Mouse (Mus musculus) midbrain, embryonic 11.5 days (tissue): Measurements from ENCODE around the gene Gm867. TPM values are rescaled to one million over a fixed set of nuclear protein-coding genes. Genes with fewer than 3 reads are reported as not detected.

Experiments used
- ATAC-seq: fragments of 200-750 bp; cut with Nextera tagmentation; 2 replicates; pipeline ENCODE4 v1.8.0; 2017; ENCODE audit warnings: moderate TSS enrichment, moderate library complexity; ENCODE audit not compliant: low FRiP score
- DNase-seq: peaks from one replicate; pipeline ENCODE4 v3.0.0; 2015; ENCODE audit warnings: low spot score; ENCODE audit errors: missing footprints
- H3K27ac ChIP-seq: fragments of 300-500 bp; sonication (generic); 2 replicates; pipeline ENCODE4 v1.5.1; 2014; ENCODE audit warnings: low read depth, low read length
- H3K27me3 ChIP-seq: fragments of 300-500 bp; sonication (generic); 2 replicates; pipeline ENCODE4 v1.6.1; 2014; ENCODE audit warnings: mild to moderate bottlenecking, low read length, moderate library complexity, mixed read lengths; ENCODE audit not compliant: control insufficient read depth, insufficient read depth
- H3K36me3 ChIP-seq: fragments of 300-500 bp; sonication (generic); 2 replicates; pipeline ENCODE4 v1.6.1; 2014; ENCODE audit warnings: mild to moderate bottlenecking, low read length, moderate library complexity, mixed read lengths; ENCODE audit not compliant: control insufficient read depth, insufficient read depth
- H3K4me1 ChIP-seq: fragments of 300-500 bp; sonication (generic); 2 replicates; pipeline ENCODE4 v1.6.1; 2014; ENCODE audit warnings: low read length; ENCODE audit not compliant: control insufficient read depth, insufficient read depth
- H3K4me2 ChIP-seq: fragments of 300-500 bp; sonication (generic); 2 replicates; pipeline ENCODE4 v1.6.1; 2014; ENCODE audit warnings: mild to moderate bottlenecking, moderate library complexity
- H3K4me3 ChIP-seq: fragments of 300-500 bp; sonication (generic); 2 replicates; pipeline ENCODE4 v1.5.1; 2014; ENCODE audit warnings: low read depth, low read length
- H3K9ac ChIP-seq: fragments of 300-500 bp; sonication (generic); 2 replicates; pipeline ENCODE4 v1.6.1; 2014; ENCODE audit warnings: low read length
- H3K9me3 ChIP-seq: fragments of 300-500 bp; sonication (generic); 2 replicates; pipeline ENCODE4 v1.6.1; 2016; ENCODE audit warnings: low read length; ENCODE audit not compliant: control insufficient read depth
- WGBS: fragments of 180-500 bp; shearing (Covaris S2); extraction: QIAGEN DNeasy Blood & Tissue Kit; methylation state at CpG from one replicate; pipeline ENCODE4 v1.1.7; 2014; 5-methylcytosine and 5-hydroxymethylcytosine counted together
- polyA plus RNA-seq: library from polyadenylated mRNA; unstranded; fragments of >200 nt; fragmentation: Nextera tagmentation; extraction: Ambion mirVana; gene quantifications from 2 replicates; pipeline ENCODE4 v1.2.1, GENCODE M21; 2014

Gene Gm867
- polyA plus RNA-seq, 1 experiment from 2014 or later = 1.5 TPM

DNA sequence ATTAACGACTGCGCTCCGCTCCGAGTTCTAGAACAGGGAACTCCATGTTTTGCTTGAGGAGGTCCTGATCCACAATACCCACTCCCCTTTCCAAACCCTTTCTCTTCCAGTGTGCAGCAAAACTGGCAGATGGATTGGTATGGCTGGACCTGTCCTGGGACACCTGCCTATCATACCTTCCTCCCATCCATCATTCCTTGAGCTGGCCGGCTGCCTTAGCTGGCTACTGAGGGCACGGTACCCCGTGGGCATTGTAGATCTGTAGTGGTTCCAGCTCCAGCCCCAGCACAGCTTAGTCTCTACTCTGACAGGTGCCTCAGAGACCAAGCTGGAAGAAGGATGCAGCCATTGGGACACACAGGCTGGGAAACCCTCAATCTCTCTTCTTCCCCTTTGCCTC, 9.2 kb downstream of the Gm867 start:
- H3K9ac ChIP-seq = peak overlapping the region; percentile 3; the same call in 1 of the 2 replicates
- 22% methylated on average over 7 of the region's 7 CpGs for WGBS
- no peak for ATAC-seq
- no peak overlapping the region for H3K4me3 ChIP-seq
- no peaks in the 10 kb centered on the region for H3K9me3 ChIP-seq
- no peak overlapping the region for H3K27ac ChIP-seq
- no peak for DNase-seq
- peaks cover 39% of the 10 kb centered on the region for H3K27me3 ChIP-seq
- no peaks in the 10 kb centered on the region for H3K36me3 ChIP-seq
- peaks cover 28% of the 10 kb centered on the region for H3K4me1 ChIP-seq
- peak overlapping the region; percentile 95 for H3K4me2 ChIP-seq

GRCm38 (mm10) chr10:75930304-75930703, 10.2 kb downstream of the Gm867 start:
- 33% methylated on average over 6 of the region's 6 CpGs for WGBS
- Histone ChIP-seq H3K4me3 (no peak overlapping the region), H3K4me2 (no peak overlapping the region), H3K36me3 (no peaks in the 10 kb centered on the region), H3K27me3 (peaks cover 29% of the 10 kb centered on the region), H3K9ac (no peak overlapping the region), H3K4me1 (peaks cover 20% of the 10 kb centered on the region), H3K9me3 (no peaks in the 10 kb centered on the region), H3K27ac (no peak overlapping the region)
- ATAC-seq (no peak), DNase-seq (no peak)

DNA sequence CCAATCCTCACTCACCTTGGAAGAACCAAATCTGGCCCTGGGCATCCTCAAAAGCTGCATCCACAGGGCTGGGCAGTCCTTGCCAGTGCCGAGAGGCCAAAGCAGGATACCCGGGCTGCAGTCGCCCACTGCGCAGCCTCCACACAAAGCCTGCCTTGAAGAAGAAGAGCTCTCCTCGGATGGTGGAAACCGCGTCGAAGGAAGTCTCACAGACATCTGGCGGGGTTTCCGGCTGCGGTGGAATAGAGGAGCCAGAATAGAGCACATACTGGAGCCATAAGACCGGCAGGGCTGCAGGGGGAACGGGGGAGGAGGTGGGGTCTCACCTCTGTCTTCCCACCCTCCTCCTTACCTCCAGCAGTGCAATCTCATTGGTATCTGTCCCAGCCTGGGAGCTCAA, 14.1 kb downstream of the Gm867 start:
- H3K27me3 ChIP-seq = peaks cover 11% of the 10 kb centered on the region
- ATAC-seq (no peak), DNase-seq (no peak)
- no peaks in the 10 kb centered on the region for H3K9me3 ChIP-seq
- no peak overlapping the region for H3K27ac ChIP-seq
- no peak overlapping the region for H3K4me2 ChIP-seq
- no peak overlapping the region for H3K4me3 ChIP-seq
- 78% methylated on average over 13 of the region's 13 CpGs for WGBS
- H3K36me3 ChIP-seq = no peaks in the 10 kb centered on the region
- no peak overlapping the region for H3K9ac ChIP-seq
- peaks cover 13% of the 10 kb centered on the region for H3K4me1 ChIP-seq

DNA sequence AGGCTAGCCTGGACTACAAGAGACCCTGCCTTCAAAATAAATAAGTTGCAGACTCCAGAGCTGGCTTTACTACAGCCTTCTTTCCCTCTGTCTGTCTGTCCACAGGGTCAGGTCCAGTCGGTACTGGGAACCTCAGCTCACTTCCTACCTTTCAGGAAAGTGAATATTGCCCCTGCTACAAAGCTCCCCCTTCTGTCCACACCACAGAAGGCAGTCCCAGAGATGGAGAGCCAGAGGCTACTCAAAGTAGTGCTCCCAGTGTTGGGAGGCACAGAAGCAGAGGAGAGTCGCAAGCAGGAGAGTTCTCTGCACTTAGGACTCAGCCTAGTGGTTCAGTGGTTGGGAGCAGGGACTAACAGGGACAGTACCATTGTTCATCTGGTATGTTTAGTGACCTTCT, 16.1 kb downstream of the Gm867 start:
- Histone ChIP-seq H3K4me3 (no peak overlapping the region), H3K4me1 (peaks cover 18% of the 10 kb centered on the region), H3K4me2 (no peak overlapping the region), H3K9me3 (no peaks in the 10 kb centered on the region), H3K27me3 (no peaks in the 10 kb centered on the region), H3K27ac (no peak overlapping the region), H3K9ac (no peak overlapping the region), H3K36me3 (no peaks in the 10 kb centered on the region)
- no peak for ATAC-seq
- WGBS = 66% methylated on average over 2 of the region's 2 CpGs
- no peak for DNase-seq

DNA sequence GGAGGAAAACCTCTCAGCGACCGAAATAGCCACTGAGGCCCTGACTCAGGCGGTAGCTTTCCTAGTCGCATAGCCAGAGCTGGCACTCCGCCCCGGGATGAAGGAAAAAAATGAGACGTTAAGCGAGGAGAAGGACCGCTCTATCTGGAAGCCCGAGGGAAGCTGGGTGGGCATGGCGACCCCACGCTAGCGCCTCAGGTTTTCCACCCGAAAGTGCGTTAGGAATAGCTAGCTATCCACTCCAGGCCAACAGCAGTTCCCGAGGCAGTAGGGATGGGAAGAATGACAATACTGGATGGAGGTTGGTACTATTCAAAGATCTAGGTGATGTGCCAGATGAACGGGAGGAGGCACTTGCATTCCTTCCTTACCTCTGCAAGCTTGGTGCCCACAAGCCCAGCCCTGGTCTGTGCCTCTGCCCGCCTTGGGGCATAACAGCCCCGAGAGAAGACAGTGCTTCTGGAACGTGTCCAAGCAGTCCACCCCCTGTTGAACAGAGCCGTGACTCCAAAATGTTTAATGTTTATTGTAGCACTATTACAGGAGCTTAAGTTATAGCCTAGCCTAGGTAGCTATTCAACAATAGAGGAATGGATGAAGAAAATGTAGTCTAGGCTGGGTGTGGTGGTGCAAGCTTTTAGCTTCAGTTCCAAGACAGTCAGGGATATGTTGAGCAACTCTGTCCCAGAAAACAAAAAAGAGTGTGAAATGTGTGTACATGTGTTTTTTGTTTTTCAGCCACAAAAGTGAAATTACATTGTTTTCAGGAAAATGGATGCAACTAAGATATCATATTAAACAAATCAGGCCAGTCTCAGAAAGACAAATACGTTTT, 18.5 kb downstream of the Gm867 start:
- peak overlapping the region; percentile 78 for H3K4me3 ChIP-seq
- DNase-seq = no peak
- peak overlapping the region; percentile 85 for H3K4me2 ChIP-seq
- H3K27ac ChIP-seq = peak overlapping the region; percentile 93
- H3K4me1 ChIP-seq = peaks cover 25% of the 10 kb centered on the region
- peak; percentile 31 for ATAC-seq
- no peaks in the 10 kb centered on the region for H3K27me3 ChIP-seq
- H3K36me3 ChIP-seq = no peaks in the 10 kb centered on the region
- 6% methylated on average over 22 of the region's 22 CpGs for WGBS
- peak overlapping the region; percentile 93 for H3K9ac ChIP-seq
- H3K9me3 ChIP-seq = no peaks in the 10 kb centered on the region

GRCm38 (mm10) chr10:75921026-75921725, 19.3 kb downstream of the Gm867 start, which contains the start of gene Smarcb1:
TSS of gene Smarcb1 (minus strand) at chr10:75921617.
- DNase-seq = peak; percentile 99
- peaks cover 25% of the 10 kb centered on the region for H3K4me1 ChIP-seq
- WGBS = under 1% methylated on average over 67 of the region's 76 CpGs
- H3K9ac ChIP-seq = peak within 1 kb of the TSS; percentile 93
- H3K9me3 ChIP-seq = no peaks in the 10 kb centered on the region
- peak; percentile 93 for ATAC-seq
- no peaks in the 10 kb centered on the region for H3K27me3 ChIP-seq
- peak within 1 kb of the TSS; percentile 85 for H3K4me2 ChIP-seq
- peak within 1 kb of the TSS; percentile 93 for H3K27ac ChIP-seq
- H3K36me3 ChIP-seq = 0 out of 2 replicates have a peak, but pooled peaks cover 6% of the 10 kb centered on the region
- peak within 1 kb of the TSS; percentile 78 for H3K4me3 ChIP-seq

DNA sequence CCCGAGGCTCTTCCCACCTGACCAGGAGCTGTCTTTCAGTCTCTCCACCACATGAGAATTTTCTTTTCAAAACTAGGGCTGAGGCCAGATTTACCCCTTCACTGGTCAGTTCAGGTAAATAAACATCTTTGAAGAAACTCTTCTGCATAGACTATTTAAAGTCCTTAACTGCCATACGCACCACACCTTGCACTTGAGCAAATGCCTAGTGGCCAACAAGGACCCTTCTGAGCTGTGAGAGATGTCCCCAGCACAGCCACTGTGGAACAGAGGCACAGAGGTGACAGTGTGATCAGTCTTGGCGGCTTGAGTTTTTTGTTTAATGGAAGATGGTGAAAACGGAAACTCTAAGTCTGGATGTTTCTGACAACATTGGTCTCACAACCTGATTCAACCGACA, 21.4 kb downstream of the Gm867 start:
- ATAC-seq = no peak
- no peak for DNase-seq
- peaks cover 25% of the 10 kb centered on the region for H3K4me1 ChIP-seq
- WGBS = 87% methylated on average over 5 of the region's 5 CpGs
- H3K27me3 ChIP-seq = no peaks in the 10 kb centered on the region
- no peak overlapping the region for H3K9ac ChIP-seq
- no peak overlapping the region for H3K4me2 ChIP-seq
- H3K36me3 ChIP-seq = peaks cover 11% of the 10 kb centered on the region; the same call in 1 of the 2 replicates
- H3K4me3 ChIP-seq = no peak overlapping the region
- no peaks in the 10 kb centered on the region for H3K9me3 ChIP-seq
- no peak overlapping the region for H3K27ac ChIP-seq

DNA sequence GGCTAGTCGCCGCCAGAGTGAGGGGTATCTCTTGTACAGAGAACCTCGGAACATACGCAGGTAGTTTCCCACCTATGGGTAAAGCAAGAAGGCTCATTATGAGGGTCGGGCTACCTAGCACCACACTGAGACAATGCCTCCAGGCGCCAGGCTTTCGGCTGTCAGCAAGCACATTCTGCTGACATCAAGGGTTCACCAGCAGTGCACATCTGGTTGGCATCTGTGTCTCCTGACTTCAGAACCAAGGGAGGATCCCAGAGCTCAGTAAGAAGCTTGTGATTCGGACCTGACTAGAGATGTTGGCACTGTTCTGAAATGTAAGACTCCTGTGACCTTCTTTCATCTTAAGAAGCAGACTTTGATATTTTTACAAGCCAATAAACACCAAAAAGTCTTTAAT, 23.6 kb downstream of the Gm867 start:
- DNase-seq (no peak), ATAC-seq (no peak)
- peaks cover 16% of the 10 kb centered on the region for H3K4me1 ChIP-seq
- H3K4me2 ChIP-seq = no peak overlapping the region
- no peaks in the 10 kb centered on the region for H3K27me3 ChIP-seq
- H3K9ac ChIP-seq = no peak overlapping the region
- WGBS = 82% methylated on average over 8 of the region's 8 CpGs
- H3K27ac ChIP-seq = no peak overlapping the region
- H3K4me3 ChIP-seq = no peak overlapping the region
- no peaks in the 10 kb centered on the region for H3K9me3 ChIP-seq
- peaks cover 13% of the 10 kb centered on the region; the same call in 1 of the 2 replicates for H3K36me3 ChIP-seq

- Histone ChIP-seq H3K9ac (no peak overlapping the region), H3K27me3 (no peaks in the 10 kb centered on the region), H3K4me3 (no peak overlapping the region), H3K4me2 (no peak overlapping the region), H3K4me1 (peaks cover 15% of the 10 kb centered on the region), H3K36me3 (peaks cover 23% of the 10 kb centered on the region; the same call in 1 of the 2 replicates), H3K27ac (no peak overlapping the region), H3K9me3 (no peaks in the 10 kb centered on the region)
- DNase-seq (no peak), ATAC-seq (no peak)
- WGBS = 88% methylated on average over 7 of the region's 7 CpGs
These were observed 24.9 kb downstream of the Gm867 start for GRCm38 (mm10) chr10:75915557-75915956.
